Mouse (Mus musculus) cerebellum, adult 8-10 months (tissue): ENCODE measurements at regions not wholly inside any gene's neighbourhood (a gene's known extent, or its start where the extent isn't known, plus 50 kb on each side); places are given as distances from the start of the nearest gene placed in this dataset.

Experiments
- DNase-seq: peaks from one replicate; pipeline ENCODE4 v3.0.0; 2022

DNA sequence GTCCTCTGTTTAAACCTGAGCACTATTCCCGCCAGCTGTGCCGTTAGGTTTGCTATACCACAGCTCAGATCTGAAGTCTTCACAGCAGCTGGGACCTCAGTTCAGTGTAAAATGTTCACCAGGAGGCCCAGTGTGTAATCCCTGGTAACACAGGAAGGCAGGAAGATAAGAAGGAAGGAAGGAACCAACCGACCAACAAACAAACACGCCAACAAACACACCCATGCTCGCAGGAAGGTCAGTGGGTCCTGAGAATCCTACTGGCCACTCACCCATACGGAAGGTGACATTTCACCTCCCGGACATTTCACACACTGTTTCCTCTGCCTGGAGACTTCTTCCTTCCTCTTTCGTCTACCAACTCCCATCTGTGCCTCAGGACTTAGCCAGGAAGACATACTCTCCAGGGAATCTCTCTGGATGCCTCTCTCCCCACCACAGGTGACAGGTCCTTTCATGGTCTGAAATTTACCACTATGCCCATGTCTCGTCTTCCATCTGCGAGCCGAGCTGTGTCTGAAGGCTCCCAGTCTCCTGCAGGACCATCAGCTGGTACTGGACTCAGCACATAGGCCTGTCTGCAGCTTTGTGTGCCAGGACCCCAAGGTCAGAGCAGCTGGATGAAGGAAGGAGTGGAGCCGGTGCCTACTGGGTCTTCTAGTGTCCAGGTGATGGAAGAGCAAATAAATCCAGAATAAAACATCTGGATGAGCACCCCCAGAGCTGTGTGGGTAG is 61.1 kb upstream of the Xpa start:
- DNase-seq: no peak

GRCm38 (mm10) chr4:46258774-46259173 is 62.7 kb upstream of the Xpa start:
- DNase-seq: peak; percentile 19

DNA sequence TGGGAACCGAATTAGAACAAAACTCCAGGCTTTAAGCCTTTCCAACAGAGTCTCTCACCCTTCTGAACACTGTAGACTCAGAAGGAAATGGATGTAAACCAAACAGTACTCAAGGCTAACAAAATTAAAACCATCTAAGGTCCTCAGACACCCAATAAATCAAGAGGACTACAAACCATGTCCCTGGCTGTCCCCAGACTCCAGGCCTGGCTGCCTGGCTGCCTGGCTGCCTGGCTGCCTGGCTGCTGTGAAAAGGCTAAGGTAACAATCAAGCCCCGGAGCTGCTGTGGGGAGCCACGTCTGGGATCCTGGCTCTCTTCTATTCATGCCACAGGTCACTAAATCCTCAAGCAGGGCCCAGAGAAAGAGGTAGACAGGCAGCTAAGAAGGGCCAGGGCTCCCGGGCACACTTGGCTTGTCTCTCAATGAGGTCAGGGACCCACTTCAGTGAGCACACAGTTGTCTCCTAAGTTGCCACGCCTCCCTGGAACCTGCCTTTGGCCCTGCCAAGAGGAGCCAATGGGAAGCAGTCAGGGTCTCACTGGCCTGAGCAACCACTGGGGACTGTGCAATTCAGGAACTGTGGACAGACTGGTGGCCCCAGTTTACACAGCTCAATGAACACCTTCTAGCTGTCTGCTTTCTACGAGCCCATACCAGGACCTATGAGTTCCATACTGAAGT is 72.6 kb upstream of the Xpa start:
- no peak for DNase-seq

GRCm38 (mm10) chr4:46271066-46271465 is 72.3 kb upstream of the Foxe1 start:
- no peak for DNase-seq

GRCm38 (mm10) chr4:46275773-46276172 is 67.6 kb upstream of the Foxe1 start:
- DNase-seq: no peak

DNA sequence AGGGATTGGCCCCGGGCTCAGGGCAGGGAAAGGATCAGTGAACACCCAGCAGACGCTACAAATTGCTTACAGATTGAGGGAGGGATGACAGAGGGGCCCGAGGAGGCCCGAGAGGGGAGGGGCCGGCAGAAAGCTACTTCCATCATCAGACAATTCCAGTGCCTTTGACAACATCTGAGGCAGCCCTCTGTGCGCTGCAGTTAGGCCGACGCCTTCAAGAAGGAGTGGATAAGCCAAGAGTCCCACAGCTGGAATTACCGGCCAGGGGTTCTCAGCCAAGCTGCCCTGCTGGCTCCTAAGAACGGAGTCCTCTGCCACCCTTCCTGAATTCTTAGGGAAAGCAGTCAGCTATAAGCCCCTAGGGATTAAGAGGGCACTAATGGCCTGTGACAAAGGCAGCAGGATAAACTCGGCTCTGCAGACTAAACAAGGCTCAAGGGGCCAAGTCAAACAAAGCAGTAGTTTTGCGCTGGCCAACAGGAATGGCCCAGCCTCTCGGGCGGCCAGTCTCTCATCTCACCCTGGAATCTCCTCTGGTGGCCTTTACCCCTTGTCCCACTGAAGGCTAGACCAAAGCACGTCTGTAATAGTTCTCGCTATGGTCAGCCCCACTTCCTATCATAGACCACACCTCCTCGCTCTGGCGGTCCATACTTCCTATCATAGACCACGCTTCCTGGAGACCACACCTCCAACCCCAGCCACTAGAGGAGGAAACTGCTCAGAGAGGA is 66.4 kb upstream of the Foxe1 start:
- no peak for DNase-seq

DNA sequence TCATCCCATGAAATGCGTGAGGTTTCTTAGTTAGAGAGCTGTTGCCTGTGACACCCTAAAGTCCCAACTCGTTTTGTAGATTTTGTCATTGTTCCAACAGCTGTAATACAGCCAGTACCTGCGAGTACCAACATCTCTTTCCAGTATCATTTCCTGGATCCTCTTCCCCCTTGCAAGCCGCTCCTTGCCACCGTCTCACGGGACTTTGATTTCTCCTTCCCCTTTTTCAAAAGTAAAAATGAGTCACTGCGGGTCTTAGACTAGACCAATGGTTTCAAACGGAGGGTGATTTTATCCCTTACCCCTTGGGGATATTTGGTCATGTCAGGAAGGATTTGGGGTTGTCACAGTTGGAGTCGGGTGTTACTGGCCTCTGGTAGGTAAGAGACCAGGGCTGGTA is 56.5 kb upstream of the Foxe1 start:
- no peak for DNase-seq

GRCm38 (mm10) chr4:46291620-46292254 is 51.7 kb upstream of the Foxe1 start:
- DNase-seq: no peak
